Mouse (Mus musculus) layer of hippocampus, postnatal 25 days (tissue): Measurements from ENCODE around the gene Jsrp1. TPM values are rescaled to one million over a fixed set of nuclear protein-coding genes. Genes with fewer than 3 reads are reported as not detected.

Experiments
- DNase-seq, 2 experiments: peaks; one replicate each; pipeline ENCODE4 v3.0.0; 2022; ENCODE audit warnings: mixed read lengths in 2 of 2, low spot score in 1 of 2; ENCODE audit errors: extremely low spot score in 1 of 2
- total RNA-seq, 2 experiments: library from RNA; stranded (reverse); gene quantifications; 2 replicates each; pipeline ENCODE4 v1.2.3; 2021

The Jsrp1 gene
- total RNA-seq, 2 experiments from 2014 or later = 2.5 to 3.5 TPM

- DNase-seq = no peak
Observed at GRCm38 (mm10) chr10:80793803-80794202, 19.5 kb downstream of the Jsrp1 start.

GRCm38 (mm10) chr10:80793033-80793784, 20.1 kb downstream of the Jsrp1 start:
- no peak for DNase-seq

- no peak for DNase-seq
Observed at GRCm38 (mm10) chr10:80792175-80793032, 20.9 kb downstream of the Jsrp1 start.

- DNase-seq = no peak
Observed at GRCm38 (mm10) chr10:80791476-80792174, 21.7 kb downstream of the Jsrp1 start.

- no peak for DNase-seq
Observed at GRCm38 (mm10) chr10:80790761-80791404, 22.4 kb downstream of the Jsrp1 start.

- no peak for DNase-seq
Observed at GRCm38 (mm10) chr10:80787517-80787916, 25.8 kb downstream of the Jsrp1 start.

GRCm38 (mm10) chr10:80785963-80786362, 27.3 kb downstream of the Jsrp1 start:
- no peak for DNase-seq

- no peak for DNase-seq
Observed at GRCm38 (mm10) chr10:80784871-80785270, 28.4 kb downstream of the Jsrp1 start.

- no peak for DNase-seq
Observed at GRCm38 (mm10) chr10:80784302-80784701, 29.0 kb downstream of the Jsrp1 start.

GRCm38 (mm10) chr10:80779565-80779964, 33.7 kb downstream of the Jsrp1 start:
- no peak for DNase-seq

GRCm38 (mm10) chr10:80777123-80777522, 36.2 kb downstream of the Jsrp1 start:
- DNase-seq = no peak

GRCm38 (mm10) chr10:80776358-80776869, 36.9 kb downstream of the Jsrp1 start:
- no peak for DNase-seq

GRCm38 (mm10) chr10:80775731-80776130, 37.6 kb downstream of the Jsrp1 start:
- DNase-seq = no peak

GRCm38 (mm10) chr10:80774981-80775380, 38.3 kb downstream of the Jsrp1 start:
- DNase-seq = no peak

GRCm38 (mm10) chr10:80774549-80774948, 38.7 kb downstream of the Jsrp1 start:
- peak; percentile 75 to 90 for DNase-seq

- DNase-seq = no peak
Observed at GRCm38 (mm10) chr10:80773816-80774215, 39.5 kb downstream of the Jsrp1 start.

GRCm38 (mm10) chr10:80768365-80768764, 44.9 kb downstream of the Jsrp1 start:
- no peak for DNase-seq

GRCm38 (mm10) chr10:80766161-80766815, 47.0 kb downstream of the Jsrp1 start:
- DNase-seq = no peak

- no peak for DNase-seq
Observed at GRCm38 (mm10) chr10:80765746-80766145, 47.6 kb downstream of the Jsrp1 start.

- no peak for DNase-seq
Observed at GRCm38 (mm10) chr10:80763502-80763901, 49.8 kb downstream of the Jsrp1 start.
